Mouse (Mus musculus): Measurements from ENCODE around the gene Slc25a28. TPM values are rescaled to one million over a fixed set of nuclear protein-coding genes. Genes with fewer than 3 reads are reported as not detected.

The Slc25a28 gene
- polyA plus RNA-seq, 1 experiment from 2014 or later, result 10.1 TPM

- Histone ChIP-seq H3K27ac (ENCODE audit: low read depth, low read length) (peak within 1 kb of the TSS; percentile 70; the same call in 1 of the 2 replicates), H3K4me3 (ENCODE audit: low read depth, low read length) (peak within 1 kb of the TSS; percentile 86), H3K9ac (ENCODE audit: low read length) (peak within 1 kb of the TSS; percentile 80), H3K36me3 (ENCODE audit: control insufficient read depth, insufficient read depth, low read length) (no peaks in the 10 kb centered on the region), H3K4me2 (ENCODE audit: low read depth) (peak within 1 kb of the TSS; percentile 77), H3K27me3 (ENCODE audit: control insufficient read depth, insufficient read depth, low read length) (no peaks in the 10 kb centered on the region), H3K4me1 (ENCODE audit: control insufficient read depth, insufficient read depth, low read length) (peaks cover 5% of the 10 kb centered on the region; the same call in 1 of the 2 replicates), H3K9me3 (ENCODE audit: control insufficient read depth, low read length) (no peaks in the 10 kb centered on the region)
- WGBS, result under 1% methylated on average over 60 of the region's 60 CpGs
- ATAC-seq (ENCODE audit: insufficient read depth, low FRiP score, low TSS enrichment) (peak; percentile 98), DNase-seq (ENCODE audit: low spot score) (peak; percentile 96)
These were observed 15.0 kb upstream of the Slc25a28 start, which contains the start of gene Entpd7 for GRCm38 (mm10) chr19:43689419-43690246. TSS of gene Entpd7 (plus strand) at chr19:43689672.

DNA sequence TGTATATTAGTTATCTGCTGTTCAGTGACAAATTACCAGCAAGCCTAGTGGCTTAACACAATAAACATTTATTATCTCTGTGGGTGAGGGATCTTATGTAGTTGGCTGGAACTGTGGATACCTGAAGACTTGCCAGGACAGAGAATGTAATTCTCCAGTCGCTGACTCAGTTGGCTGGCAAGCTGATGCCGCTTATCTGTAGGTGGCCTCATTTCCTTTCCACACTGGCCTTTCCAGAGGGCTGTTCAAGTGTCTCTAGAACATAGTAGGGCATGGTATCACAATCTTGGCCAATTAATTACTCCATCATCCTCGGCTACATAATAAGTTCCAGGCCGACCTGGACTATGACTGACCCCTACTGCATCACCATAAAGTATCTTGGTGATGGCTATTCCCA is 6.9 kb upstream of the Slc25a28 start:
- no peak overlapping the region for H3K4me2 ChIP-seq (ENCODE audit: low read depth)
- H3K36me3 ChIP-seq (ENCODE audit: control insufficient read depth, insufficient read depth, low read length), result no peaks in the 10 kb centered on the region
- no peak overlapping the region for H3K27ac ChIP-seq (ENCODE audit: low read depth, low read length)
- no peaks in the 10 kb centered on the region; the same call in 1 of the 2 replicates for H3K4me1 ChIP-seq (ENCODE audit: control insufficient read depth, insufficient read depth, low read length)
- 87% methylated on average over 4 of the region's 4 CpGs for WGBS
- DNase-seq (ENCODE audit: low spot score) (no peak), ATAC-seq (ENCODE audit: insufficient read depth, low FRiP score, low TSS enrichment) (no peak)
- no peaks in the 10 kb centered on the region for H3K27me3 ChIP-seq (ENCODE audit: control insufficient read depth, insufficient read depth, low read length)
- no peaks in the 10 kb centered on the region for H3K9me3 ChIP-seq (ENCODE audit: control insufficient read depth, low read length)
- no peak overlapping the region for H3K4me3 ChIP-seq (ENCODE audit: low read depth, low read length)
- no peak overlapping the region for H3K9ac ChIP-seq (ENCODE audit: low read length)

- H3K4me2 ChIP-seq (ENCODE audit: low read depth), result no peak overlapping the region
- H3K4me3 ChIP-seq (ENCODE audit: low read depth, low read length), result no peak overlapping the region
- no peak for ATAC-seq (ENCODE audit: insufficient read depth, low FRiP score, low TSS enrichment)
- no peaks in the 10 kb centered on the region for H3K36me3 ChIP-seq (ENCODE audit: control insufficient read depth, insufficient read depth, low read length)
- no peak overlapping the region for H3K9ac ChIP-seq (ENCODE audit: low read length)
- H3K27me3 ChIP-seq (ENCODE audit: control insufficient read depth, insufficient read depth, low read length), result no peaks in the 10 kb centered on the region
- 88% methylated on average over 10 of the region's 10 CpGs for WGBS
- no peaks in the 10 kb centered on the region for H3K9me3 ChIP-seq (ENCODE audit: control insufficient read depth, low read length)
- DNase-seq (ENCODE audit: low spot score), result no peak
- H3K27ac ChIP-seq (ENCODE audit: low read depth, low read length), result no peak overlapping the region
- no peaks in the 10 kb centered on the region; the same call in 1 of the 2 replicates for H3K4me1 ChIP-seq (ENCODE audit: control insufficient read depth, insufficient read depth, low read length)
These were observed 4.8 kb upstream of the Slc25a28 start for GRCm38 (mm10) chr19:43679474-43679981.

- Histone ChIP-seq H3K4me3 (ENCODE audit: low read depth, low read length) (no peak overlapping the region), H3K9me3 (ENCODE audit: control insufficient read depth, low read length) (no peaks in the 10 kb centered on the region), H3K36me3 (ENCODE audit: control insufficient read depth, insufficient read depth, low read length) (no peaks in the 10 kb centered on the region), H3K4me1 (ENCODE audit: control insufficient read depth, insufficient read depth, low read length) (peaks cover 2% of the 10 kb centered on the region; the same call in 1 of the 2 replicates), H3K4me2 (ENCODE audit: low read depth) (no peak overlapping the region), H3K27ac (ENCODE audit: low read depth, low read length) (no peak overlapping the region), H3K9ac (ENCODE audit: low read length) (no peak overlapping the region), H3K27me3 (ENCODE audit: control insufficient read depth, insufficient read depth, low read length) (no peaks in the 10 kb centered on the region)
- DNase-seq (ENCODE audit: low spot score), result no peak
- WGBS, result 84% methylated on average over 8 of the region's 8 CpGs
- ATAC-seq (ENCODE audit: insufficient read depth, low FRiP score, low TSS enrichment), result no peak
These were observed 3.9 kb upstream of the Slc25a28 start for GRCm38 (mm10) chr19:43678467-43679003.

GRCm38 (mm10) chr19:43675525-43676400 is 1.1 kb upstream of the Slc25a28 start:
- no peaks in the 10 kb centered on the region for H3K36me3 ChIP-seq (ENCODE audit: control insufficient read depth, insufficient read depth, low read length)
- no peaks in the 10 kb centered on the region for H3K27me3 ChIP-seq (ENCODE audit: control insufficient read depth, insufficient read depth, low read length)
- no peaks in the 10 kb centered on the region for H3K9me3 ChIP-seq (ENCODE audit: control insufficient read depth, low read length)
- peak; percentile 4; the same call in 1 of the 2 replicates for ATAC-seq (ENCODE audit: insufficient read depth, low FRiP score, low TSS enrichment)
- 2% methylated on average over 43 of the region's 43 CpGs for WGBS
- H3K27ac ChIP-seq (ENCODE audit: low read depth, low read length), result peak overlapping the region; percentile 87
- H3K9ac ChIP-seq (ENCODE audit: low read length), result peak overlapping the region; percentile 68
- peaks cover 4% of the 10 kb centered on the region; the same call in 1 of the 2 replicates for H3K4me1 ChIP-seq (ENCODE audit: control insufficient read depth, insufficient read depth, low read length)
- DNase-seq (ENCODE audit: low spot score), result no peak
- peak overlapping the region; percentile 85 for H3K4me2 ChIP-seq (ENCODE audit: low read depth)
- peak overlapping the region; percentile 87 for H3K4me3 ChIP-seq (ENCODE audit: low read depth, low read length)

GRCm38 (mm10) chr19:43674316-43674689 is 378 bp downstream of the Slc25a28 start:
- WGBS, result under 1% methylated on average over 28 of the region's 29 CpGs
- H3K4me3 ChIP-seq (ENCODE audit: low read depth, low read length), result peak overlapping the region; percentile 87
- DNase-seq (ENCODE audit: low spot score), result no peak
- peak overlapping the region; percentile 69 for H3K27ac ChIP-seq (ENCODE audit: low read depth, low read length)
- H3K9ac ChIP-seq (ENCODE audit: low read length), result peak overlapping the region; percentile 84
- no peaks in the 10 kb centered on the region for H3K36me3 ChIP-seq (ENCODE audit: control insufficient read depth, insufficient read depth, low read length)
- no peaks in the 10 kb centered on the region for H3K9me3 ChIP-seq (ENCODE audit: control insufficient read depth, low read length)
- H3K4me1 ChIP-seq (ENCODE audit: control insufficient read depth, insufficient read depth, low read length), result peaks cover 4% of the 10 kb centered on the region; the same call in 1 of the 2 replicates
- peak overlapping the region; percentile 85 for H3K4me2 ChIP-seq (ENCODE audit: low read depth)
- ATAC-seq (ENCODE audit: insufficient read depth, low FRiP score, low TSS enrichment), result peak; percentile 1; the same call in 1 of the 2 replicates
- no peaks in the 10 kb centered on the region for H3K27me3 ChIP-seq (ENCODE audit: control insufficient read depth, insufficient read depth, low read length)

GRCm38 (mm10) chr19:43673513-43674315 is 967 bp downstream of the Slc25a28 start:
- DNase-seq (ENCODE audit: low spot score) (no peak), ATAC-seq (ENCODE audit: insufficient read depth, low FRiP score, low TSS enrichment) (no peak)
- Histone ChIP-seq H3K36me3 (ENCODE audit: control insufficient read depth, insufficient read depth, low read length) (no peaks in the 10 kb centered on the region), H3K4me3 (ENCODE audit: low read depth, low read length) (peak overlapping the region; percentile 87), H3K4me2 (ENCODE audit: low read depth) (peak overlapping the region; percentile 85), H3K9ac (ENCODE audit: low read length) (peak overlapping the region; percentile 84), H3K9me3 (ENCODE audit: control insufficient read depth, low read length) (no peaks in the 10 kb centered on the region), H3K27me3 (ENCODE audit: control insufficient read depth, insufficient read depth, low read length) (no peaks in the 10 kb centered on the region), H3K27ac (ENCODE audit: low read depth, low read length) (no peak overlapping the region), H3K4me1 (ENCODE audit: control insufficient read depth, insufficient read depth, low read length) (peaks cover 4% of the 10 kb centered on the region; the same call in 1 of the 2 replicates)
- WGBS, result 13% methylated on average over 21 of the region's 21 CpGs

Measured in neural tube, embryonic 11.5 days (tissue).